Mouse (Mus musculus): Measurements from ENCODE around the gene Fkbp7. TPM values are rescaled to one million over a fixed set of nuclear protein-coding genes. Genes with fewer than 3 reads are reported as not detected.
A peak's percentile ranks its signal among the peaks of the same experiment; 100 is the strongest.
"Not testable (repeated sequence)": the region's sequence is repeated elsewhere in the genome, so short reads cannot be mapped to it uniquely, and the experiment has no call there.

The Fkbp7 gene
- polyA plus RNA-seq, 1 experiment from 2014 or later: 57.9 TPM

- ATAC-seq (replicated peaks; ENCODE audit: low FRiP score, low TSS enrichment, low read depth) (no peak), DNase-seq (ENCODE audit: low spot score) (no peak)
- H3K9ac ChIP-seq (ENCODE audit: low read length): no peak overlapping the region
- no peak overlapping the region for H3K4me2 ChIP-seq (ENCODE audit: low read length)
- H3K4me1 ChIP-seq (replicated peaks; ENCODE audit: control insufficient read depth, insufficient read depth, low read length): no peaks in the 10 kb centered on the region
- no peak overlapping the region for H3K27ac ChIP-seq (ENCODE audit: low read depth)
- H3K9me3 ChIP-seq (ENCODE audit: control insufficient read depth, low read length): no peaks in the 10 kb centered on the region
- peaks cover 84% of the 10 kb centered on the region for H3K36me3 ChIP-seq (ENCODE audit: control insufficient read depth, insufficient read depth, low read length)
- no peak overlapping the region for H3K4me3 ChIP-seq (ENCODE audit: low read depth, low read length)
- WGBS: 94% methylated on average over 4 of the region's 4 CpGs
- H3K27me3 ChIP-seq (replicated peaks; ENCODE audit: control insufficient read depth, insufficient read depth, low read length): no peaks in the 10 kb centered on the region
Measured at GRCm38 (mm10) chr2:76631600-76631999, 41.3 kb downstream of the Fkbp7 start.

DNA sequence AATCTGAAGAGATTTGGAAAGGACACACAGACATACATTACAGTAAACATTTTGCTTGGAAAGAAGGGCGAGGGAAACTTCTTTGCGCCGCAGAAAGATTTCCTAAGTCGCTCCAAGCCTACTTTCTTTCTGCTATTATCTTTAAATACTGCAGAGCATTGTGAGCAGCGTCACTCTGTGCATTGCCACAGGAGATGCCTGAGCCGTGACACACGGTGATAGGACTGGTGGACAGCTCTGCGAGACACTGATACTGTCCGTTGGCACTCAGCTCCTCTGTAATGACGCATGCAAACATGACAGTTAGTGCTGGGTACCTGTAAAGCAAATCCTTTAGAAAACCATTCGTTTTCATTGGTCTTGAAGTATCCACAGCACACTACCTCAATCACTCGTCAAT, 42.6 kb downstream of the Fkbp7 start:
- Histone ChIP-seq H3K4me1 (replicated peaks; ENCODE audit: control insufficient read depth, insufficient read depth, low read length) (no peaks in the 10 kb centered on the region), H3K9me3 (ENCODE audit: control insufficient read depth, low read length) (0 out of 2 replicates have a peak, but pooled peaks cover 3% of the 10 kb centered on the region), H3K9ac (ENCODE audit: low read length) (no peak overlapping the region), H3K36me3 (ENCODE audit: control insufficient read depth, insufficient read depth, low read length) (peaks cover 74% of the 10 kb centered on the region), H3K27ac (ENCODE audit: low read depth) (no peak overlapping the region), H3K4me3 (ENCODE audit: low read depth, low read length) (no peak overlapping the region), H3K27me3 (replicated peaks; ENCODE audit: control insufficient read depth, insufficient read depth, low read length) (no peaks in the 10 kb centered on the region), H3K4me2 (ENCODE audit: low read length) (no peak overlapping the region)
- ATAC-seq (replicated peaks; ENCODE audit: low FRiP score, low TSS enrichment, low read depth) (no peak), DNase-seq (ENCODE audit: low spot score) (peak; percentile 36)
- WGBS: 92% methylated on average over 12 of the region's 12 CpGs

- WGBS: 87% methylated on average over 2 of the region's 2 CpGs
- H3K9ac ChIP-seq (ENCODE audit: low read length); ATAC-seq (replicated peaks; ENCODE audit: low FRiP score, low TSS enrichment, low read depth); DNase-seq (ENCODE audit: low spot score); H3K27ac ChIP-seq (ENCODE audit: low read depth); H3K9me3 ChIP-seq (ENCODE audit: control insufficient read depth, low read length); H3K4me2 ChIP-seq (ENCODE audit: low read length); H3K27me3 ChIP-seq (replicated peaks; ENCODE audit: control insufficient read depth, insufficient read depth, low read length); H3K4me1 ChIP-seq (replicated peaks; ENCODE audit: control insufficient read depth, insufficient read depth, low read length); H3K4me3 ChIP-seq (ENCODE audit: low read depth, low read length): not testable (repeated sequence)
- H3K36me3 ChIP-seq (ENCODE audit: control insufficient read depth, insufficient read depth, low read length): peaks cover 24% of the 10 kb centered on the region
Measured at GRCm38 (mm10) chr2:76622316-76622715, 50.6 kb downstream of the Fkbp7 start.

- Histone ChIP-seq H3K27ac (ENCODE audit: low read depth) (no peak overlapping the region), H3K4me3 (ENCODE audit: low read depth, low read length) (no peak overlapping the region), H3K4me1 (replicated peaks; ENCODE audit: control insufficient read depth, insufficient read depth, low read length) (no peaks in the 10 kb centered on the region), H3K36me3 (ENCODE audit: control insufficient read depth, insufficient read depth, low read length) (peaks cover 18% of the 10 kb centered on the region), H3K4me2 (ENCODE audit: low read length) (no peak overlapping the region), H3K9ac (ENCODE audit: low read length) (no peak overlapping the region), H3K9me3 (ENCODE audit: control insufficient read depth, low read length) (0 out of 2 replicates have a peak, but pooled peaks cover 3% of the 10 kb centered on the region), H3K27me3 (replicated peaks; ENCODE audit: control insufficient read depth, insufficient read depth, low read length) (no peaks in the 10 kb centered on the region)
- 65% methylated on average over 1 of the region's 1 CpGs for WGBS
- DNase-seq (ENCODE audit: low spot score): no peak
- no peak for ATAC-seq (replicated peaks; ENCODE audit: low FRiP score, low TSS enrichment, low read depth)
Measured at GRCm38 (mm10) chr2:76621724-76622123, 51.2 kb downstream of the Fkbp7 start.

DNA sequence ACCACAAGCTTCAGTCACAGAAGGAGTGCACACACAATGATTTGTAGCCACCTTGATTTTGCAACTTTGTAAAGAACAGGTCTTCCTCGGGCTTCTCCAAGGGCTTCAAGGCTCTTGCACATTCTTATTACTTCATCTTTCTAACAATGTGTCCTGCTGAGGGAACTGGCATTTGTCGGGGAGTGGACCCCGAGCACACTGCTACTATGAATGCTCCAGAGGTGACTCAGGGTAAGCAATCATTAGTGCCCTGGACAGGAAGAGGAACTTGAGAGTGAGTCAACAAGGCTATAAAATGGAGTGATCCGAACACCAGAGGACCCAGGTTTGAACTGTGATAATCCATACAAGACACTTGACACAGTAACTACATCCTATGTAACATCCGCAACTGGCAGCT, 52.7 kb downstream of the Fkbp7 start:
- no peaks in the 10 kb centered on the region for H3K9me3 ChIP-seq (ENCODE audit: control insufficient read depth, low read length)
- 0 out of 2 replicates have a peak, but pooled peaks cover 14% of the 10 kb centered on the region for H3K36me3 ChIP-seq (ENCODE audit: control insufficient read depth, insufficient read depth, low read length)
- H3K27ac ChIP-seq (ENCODE audit: low read depth): no peak overlapping the region
- no peak for DNase-seq (ENCODE audit: low spot score)
- no peak overlapping the region for H3K4me2 ChIP-seq (ENCODE audit: low read length)
- WGBS: 83% methylated on average over 5 of the region's 5 CpGs
- H3K4me1 ChIP-seq (replicated peaks; ENCODE audit: control insufficient read depth, insufficient read depth, low read length): no peaks in the 10 kb centered on the region
- H3K4me3 ChIP-seq (ENCODE audit: low read depth, low read length): no peak overlapping the region
- H3K27me3 ChIP-seq (replicated peaks; ENCODE audit: control insufficient read depth, insufficient read depth, low read length): no peaks in the 10 kb centered on the region
- no peak overlapping the region for H3K9ac ChIP-seq (ENCODE audit: low read length)
- ATAC-seq (replicated peaks; ENCODE audit: low FRiP score, low TSS enrichment, low read depth): no peak

GRCm38 (mm10) chr2:76618078-76618477, 54.8 kb downstream of the Fkbp7 start:
- Histone ChIP-seq H3K9ac (ENCODE audit: low read length) (no peak overlapping the region), H3K4me2 (ENCODE audit: low read length) (no peak overlapping the region), H3K36me3 (ENCODE audit: control insufficient read depth, insufficient read depth, low read length) (no peaks in the 10 kb centered on the region), H3K27ac (ENCODE audit: low read depth) (no peak overlapping the region), H3K27me3 (replicated peaks; ENCODE audit: control insufficient read depth, insufficient read depth, low read length) (no peaks in the 10 kb centered on the region), H3K9me3 (ENCODE audit: control insufficient read depth, low read length) (no peaks in the 10 kb centered on the region), H3K4me1 (replicated peaks; ENCODE audit: control insufficient read depth, insufficient read depth, low read length) (no peaks in the 10 kb centered on the region), H3K4me3 (ENCODE audit: low read depth, low read length) (no peak overlapping the region)
- DNase-seq (ENCODE audit: low spot score): no peak
- WGBS: 43% methylated on average over 1 of the region's 1 CpGs
- no peak for ATAC-seq (replicated peaks; ENCODE audit: low FRiP score, low TSS enrichment, low read depth)

Other genes starting within 250 kb of the Fkbp7 start
- gene Prkra, start 25.1 kb downstream of the Fkbp7 start, polyA plus RNA-seq (2014; fragmentation: Nextera tagmentation; extraction: Ambion mirVana): 52.5 and 60.1 TPM in 2 replicates
- gene Pjvk, start 24.6 kb downstream of the Fkbp7 start, polyA plus RNA-seq (2014; fragmentation: Nextera tagmentation; extraction: Ambion mirVana): 0.58 TPM in 1 of 2 replicates, not detected in the other
- 6.8 and 10.1 TPM in 2 replicates for gene Plekha3, start 2.2 kb upstream of the Fkbp7 start, polyA plus RNA-seq (2014; fragmentation: Nextera tagmentation; extraction: Ambion mirVana)

All from intestine, embryonic 14.5 days (tissue).